Mouse (Mus musculus): ENCODE measurements around the gene Mttp.

- TF ChIP-seq GATA1 (IDR thresholded peaks at IDR 0.05; ENCODE audit: low read length) (no peak), TAL1 (IDR thresholded peaks at IDR 0.05; ENCODE audit: low read length) (no peak)
These were observed 40.5 kb upstream of the Mttp start for GRCm38 (mm10) chr3:138185290-138185689.
